Mouse (Mus musculus): ENCODE data around the gene Psen2.

The Psen2 gene

DNA sequence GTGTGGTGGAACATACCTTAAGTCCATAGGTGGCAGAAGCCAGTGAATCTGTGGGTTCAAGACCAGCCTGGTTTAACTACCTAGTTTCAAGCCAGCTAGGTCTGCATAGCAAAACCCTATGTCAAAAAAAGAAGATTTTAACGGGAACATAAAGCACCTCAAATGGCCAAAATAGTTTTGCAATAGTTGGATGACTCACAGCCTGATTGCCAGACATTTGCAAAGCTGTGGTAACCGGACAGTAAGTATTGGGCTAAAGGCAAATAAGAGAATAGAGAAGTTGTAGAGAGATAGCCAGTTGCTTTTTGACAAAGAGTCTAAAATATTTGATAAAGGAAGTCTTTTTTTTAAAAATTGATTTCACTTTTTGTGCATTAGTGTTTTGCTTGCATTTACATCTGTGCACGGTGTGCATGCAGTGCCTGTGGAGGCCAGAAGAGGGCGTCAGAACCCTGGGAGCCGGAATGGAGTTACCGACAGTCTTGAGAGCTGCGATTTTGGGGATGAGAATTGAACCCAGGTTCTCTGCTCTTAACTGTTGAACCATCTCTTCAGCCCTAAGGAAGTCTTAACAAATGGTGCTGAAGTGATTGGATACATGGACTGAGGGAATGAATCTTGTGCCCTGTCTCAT lies at the start of gene Psen2:
Gene Psen2 (minus strand): TSS at position 75 of the 634 bp plus-strand sequence.
- DNase-seq, result no peak

DNA sequence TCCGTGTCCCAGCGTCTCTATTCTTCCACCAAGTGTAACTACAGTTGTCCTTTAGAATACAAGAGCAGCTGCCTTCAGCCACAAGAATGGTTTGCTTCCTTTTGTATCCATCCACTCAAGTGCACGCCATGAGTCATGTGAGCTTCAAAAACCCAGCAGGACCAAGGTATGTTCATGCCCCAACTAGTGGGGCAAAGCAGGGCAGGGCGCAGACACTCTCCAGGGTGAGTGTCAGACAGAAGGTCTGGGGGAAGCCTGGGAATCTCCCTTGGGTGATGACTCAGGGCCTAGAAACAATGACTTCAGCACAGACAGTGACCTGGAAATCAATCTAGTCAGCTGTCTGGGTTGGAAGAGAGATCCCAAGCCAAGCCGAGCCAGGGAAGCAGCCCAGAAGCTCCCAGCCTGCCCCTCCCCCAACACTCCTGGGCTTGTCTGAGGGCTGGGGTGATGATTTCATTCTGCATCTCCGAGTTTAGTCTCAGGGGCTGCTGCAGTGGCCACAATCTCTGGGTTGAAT lies 49.6 kb upstream of the Psen2 start:
- DNase-seq, result peak; percentile 60

DNA sequence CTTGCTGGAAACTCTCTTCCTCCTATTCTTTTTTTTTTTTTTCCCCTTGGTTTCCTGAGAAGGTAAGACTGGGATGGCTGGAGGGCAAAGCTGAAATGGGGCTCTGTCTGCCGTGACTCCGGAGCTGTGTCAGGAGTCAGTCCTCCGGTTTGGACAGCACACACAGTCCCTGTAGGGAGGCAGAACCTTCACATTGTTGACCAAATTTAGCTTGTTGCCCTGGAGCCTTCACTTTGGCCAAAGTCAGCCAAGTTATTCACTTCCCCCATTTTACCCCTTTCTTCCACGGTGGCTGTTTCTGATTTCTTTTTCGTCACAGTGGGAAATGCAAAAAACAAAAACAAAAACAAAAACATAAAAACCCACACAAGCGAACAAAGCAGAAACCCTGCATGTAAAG lies 49.0 kb upstream of the Psen2 start:
- no peak for DNase-seq

DNA sequence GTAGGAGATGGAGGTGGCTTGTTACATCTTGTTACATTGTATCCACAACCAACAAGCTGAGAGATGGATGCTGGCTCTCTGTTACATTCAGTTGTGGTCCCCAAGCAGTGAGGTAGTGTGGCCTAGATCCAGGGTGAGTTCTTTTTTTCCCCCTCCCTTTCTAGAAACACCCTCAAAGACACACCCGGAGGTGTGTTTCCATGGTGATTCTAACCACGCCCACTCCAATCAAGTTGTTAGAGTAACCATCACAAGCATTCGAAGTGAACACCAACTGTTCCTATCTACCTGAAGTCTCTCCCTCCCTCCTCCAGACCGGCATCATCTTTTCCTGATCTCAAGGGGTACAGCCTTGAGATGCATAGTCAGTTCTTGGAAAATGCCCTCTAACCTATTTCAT lies 45.7 kb upstream of the Psen2 start:
- DNase-seq, result no peak

- no peak for DNase-seq
Observed at GRCm38 (mm10) chr1:180307661-180308060, 44.4 kb upstream of the Psen2 start.

DNA sequence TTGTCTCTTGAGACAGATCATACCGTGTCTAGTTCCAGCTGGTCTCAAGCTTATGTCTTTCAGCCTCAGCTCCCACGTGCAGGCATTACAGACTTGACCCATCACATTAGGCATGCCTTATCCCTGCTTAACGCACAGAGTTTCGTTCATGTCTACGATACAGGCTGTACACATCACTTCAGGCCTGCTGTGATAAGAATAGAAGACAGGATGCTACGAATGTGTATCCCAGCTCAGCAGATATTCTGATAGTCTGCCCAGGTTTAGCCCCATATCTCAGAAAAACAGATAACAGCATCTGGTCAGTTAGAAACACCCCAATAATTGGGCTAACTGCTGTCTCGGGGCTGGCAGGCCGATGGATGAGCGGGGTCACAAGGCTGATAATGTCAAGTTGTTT lies 43.7 kb upstream of the Psen2 start:
- DNase-seq, result no peak

GRCm38 (mm10) chr1:180303600-180303999 lies 40.4 kb upstream of the Psen2 start:
- no peak for DNase-seq

DNA sequence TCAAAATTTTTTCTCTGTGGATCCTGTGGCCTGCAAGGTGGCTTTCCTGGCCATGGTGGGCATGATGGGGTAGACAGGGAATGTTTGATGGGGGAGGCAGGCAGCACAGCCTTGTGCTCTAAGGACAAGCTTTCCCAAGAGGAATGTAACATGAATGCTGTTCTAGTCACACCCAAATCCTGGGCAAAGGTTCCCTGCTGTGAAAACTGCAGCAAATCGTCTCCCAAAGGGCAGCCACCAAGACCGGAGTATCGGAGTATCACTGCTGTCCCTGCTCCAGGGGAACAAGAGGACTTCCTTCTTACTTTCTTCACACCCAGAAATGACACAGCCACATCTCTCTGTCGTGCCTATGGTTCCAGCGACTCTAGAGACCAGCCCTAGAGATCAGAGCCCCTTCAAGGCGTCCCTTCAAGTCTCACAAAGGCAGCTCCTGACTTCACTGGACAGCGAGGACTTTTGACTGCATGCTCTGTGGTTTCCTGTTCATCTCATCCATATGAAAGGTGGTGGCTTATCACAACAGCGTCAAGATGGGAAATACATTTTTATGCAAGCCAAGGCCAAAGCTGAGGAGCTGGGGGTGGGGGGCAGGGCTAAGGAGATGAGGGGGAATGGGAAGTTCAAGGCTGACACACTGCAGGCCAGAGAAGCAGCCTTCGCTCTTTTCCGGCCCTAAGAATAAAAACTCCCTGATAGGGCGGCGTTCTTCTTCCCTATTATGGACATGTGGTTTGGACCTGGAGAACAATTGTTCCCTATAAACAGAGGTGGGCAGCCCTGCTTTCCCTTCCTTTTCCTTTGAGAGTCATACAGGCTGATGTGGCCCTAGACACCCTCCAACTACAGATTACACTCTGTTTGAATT lies 39.2 kb upstream of the Psen2 start:
- peak; percentile 47 for DNase-seq

GRCm38 (mm10) chr1:180300997-180301396 lies 37.8 kb upstream of the Psen2 start:
- no peak for DNase-seq

GRCm38 (mm10) chr1:180300292-180300691 lies 37.1 kb upstream of the Psen2 start:
- no peak for DNase-seq

- no peak for DNase-seq
Observed at GRCm38 (mm10) chr1:180299697-180300096, 36.5 kb upstream of the Psen2 start.

DNA sequence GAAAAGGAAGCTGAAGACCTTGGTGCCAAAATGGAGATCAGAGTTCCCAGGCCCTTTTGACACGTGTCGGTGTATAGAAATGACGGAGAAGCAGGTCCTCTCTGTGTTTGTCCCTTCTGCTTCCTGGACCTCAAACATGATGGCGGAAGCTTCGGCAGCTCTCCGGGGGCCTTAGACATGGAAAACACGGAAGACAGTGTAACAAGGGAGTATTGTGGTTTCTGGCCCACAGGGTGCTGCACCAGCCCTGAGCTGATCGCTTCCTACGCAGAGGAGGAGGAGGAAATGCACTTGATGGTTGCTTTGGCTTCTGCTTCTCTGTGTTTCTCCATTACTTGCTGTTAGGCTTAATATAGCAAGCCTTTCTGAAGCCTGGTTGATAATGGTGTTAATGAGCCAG lies 32.9 kb upstream of the Psen2 start:
- no peak for DNase-seq

GRCm38 (mm10) chr1:180290358-180290757 lies 27.1 kb upstream of the Psen2 start:
- DNase-seq, result no peak

GRCm38 (mm10) chr1:180289788-180290187 lies 26.6 kb upstream of the Psen2 start:
- no peak for DNase-seq

- peak; percentile 63 for DNase-seq
Observed at GRCm38 (mm10) chr1:180288872-180289468, 25.7 kb upstream of the Psen2 start.

- no peak for DNase-seq
Observed at GRCm38 (mm10) chr1:180288227-180288626, 25.0 kb upstream of the Psen2 start.

GRCm38 (mm10) chr1:180286081-180286831 lies 23.0 kb upstream of the Psen2 start:
- DNase-seq, result peak; percentile 60

DNA sequence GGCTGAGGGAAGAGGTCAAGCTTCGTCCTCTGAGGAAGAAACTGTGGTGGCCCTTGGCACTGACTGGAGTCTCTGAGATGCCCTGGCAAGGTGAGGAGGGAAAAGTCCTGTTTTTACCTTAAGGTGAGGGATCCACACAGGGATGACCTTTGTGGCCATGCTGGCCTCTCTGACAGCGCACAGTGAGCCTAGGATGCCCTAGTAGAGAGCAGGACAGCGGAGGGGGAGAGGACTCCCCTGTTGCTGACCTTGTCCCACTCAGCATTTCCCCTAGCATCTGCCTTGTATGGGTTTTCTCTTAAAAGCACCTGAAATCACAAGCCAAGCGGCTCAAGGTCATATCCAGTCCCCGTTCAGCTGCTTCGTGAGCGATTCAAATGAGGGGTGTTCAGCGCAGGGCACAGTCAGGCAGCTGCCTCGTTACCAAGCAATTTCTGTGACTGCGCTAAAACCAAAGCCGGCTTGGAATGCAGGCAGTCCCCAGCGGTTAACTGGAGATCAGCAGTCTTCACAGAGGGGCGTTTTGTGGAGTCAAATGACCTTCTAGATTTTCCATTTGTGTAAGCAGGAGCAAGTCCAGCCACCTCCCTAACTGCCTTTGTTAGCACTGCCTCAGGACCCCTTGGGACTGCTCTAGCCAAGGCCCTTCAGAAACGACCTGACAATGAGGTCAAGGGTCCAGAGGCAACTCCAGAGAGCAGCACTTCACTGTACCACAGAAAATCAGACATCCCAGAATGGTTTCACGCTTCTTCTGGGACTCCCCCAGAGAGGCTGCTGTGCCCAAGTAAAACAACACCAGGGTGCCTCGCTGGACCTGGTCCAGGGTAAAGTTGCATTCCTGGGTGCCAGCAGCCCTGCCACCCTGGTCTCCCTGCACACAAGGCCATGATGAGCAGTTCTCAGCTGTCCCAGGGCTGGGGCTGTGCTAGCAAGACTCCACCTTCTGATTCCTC lies 20.9 kb upstream of the Psen2 start:
- peak; percentile 74 for DNase-seq

DNA sequence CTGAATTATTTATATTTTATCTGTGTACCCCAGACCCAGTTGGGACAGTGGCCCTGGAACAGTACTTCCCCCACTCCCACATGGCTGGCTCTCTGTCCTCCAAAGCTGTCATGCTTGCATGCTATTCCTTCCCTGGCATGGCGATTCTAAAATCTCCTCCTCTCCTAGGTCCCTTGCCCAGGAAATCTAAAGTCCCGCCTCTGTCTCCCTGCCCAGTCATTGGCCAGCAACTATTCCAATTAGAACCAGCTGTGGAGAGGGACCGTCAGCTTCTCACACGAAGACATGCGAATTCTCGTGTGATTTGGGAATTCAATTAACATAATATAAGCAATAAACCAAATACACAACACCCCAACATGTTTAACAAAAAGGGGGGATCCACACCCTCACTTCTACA lies 19.3 kb upstream of the Psen2 start:
- no peak for DNase-seq

GRCm38 (mm10) chr1:180279648-180280047 lies 16.4 kb upstream of the Psen2 start:
- peak; percentile 91 for DNase-seq

GRCm38 (mm10) chr1:180277563-180277962 lies 14.3 kb upstream of the Psen2 start:
- peak; percentile 53 for DNase-seq

Data from kidney, postnatal 14 days (tissue).